Mouse (Mus musculus) limb, embryonic 10.5 days (tissue): ENCODE measurements around the gene Radil. TPM values are rescaled to one million over a fixed set of nuclear protein-coding genes. Genes with fewer than 3 reads are reported as not detected.

Experiments
- polyA plus RNA-seq: library from polyadenylated mRNA; unstranded; fragments of >200 nt; fragmentation: Nextera tagmentation; extraction: Ambion mirVana; gene quantifications from 2 replicates; pipeline ENCODE4 v1.2.1, GENCODE M21; 2016

The Radil gene
- polyA plus RNA-seq, 1 experiment from 2014 or later = 1.8 TPM

Other genes with a start within 250 kb of the Radil start
- 3.5 and 4.5 TPM in 2 replicates for gene Foxk1, start 149.6 kb downstream of the Radil start, polyA plus RNA-seq
- 11.2 and 16.2 TPM in 2 replicates for gene Ap5z1, start 87.2 kb downstream of the Radil start, polyA plus RNA-seq
- gene Papolb, start 21.0 kb downstream of the Radil start, polyA plus RNA-seq = 0.06 and 0.16 TPM in 2 replicates
- 0.09 and 0.28 TPM in 2 replicates for gene Mmd2, start 57.7 kb upstream of the Radil start, polyA plus RNA-seq
- 69.4 and 71.6 TPM in 2 replicates for gene Wipi2, start 76.6 kb upstream of the Radil start, polyA plus RNA-seq
- gene Slc29a4, start 141.4 kb upstream of the Radil start, polyA plus RNA-seq = 15.5 and 17.5 TPM in 2 replicates